Mouse (Mus musculus): ENCODE measurements around the gene Zfp940.

Zfp940 gene

DNA sequence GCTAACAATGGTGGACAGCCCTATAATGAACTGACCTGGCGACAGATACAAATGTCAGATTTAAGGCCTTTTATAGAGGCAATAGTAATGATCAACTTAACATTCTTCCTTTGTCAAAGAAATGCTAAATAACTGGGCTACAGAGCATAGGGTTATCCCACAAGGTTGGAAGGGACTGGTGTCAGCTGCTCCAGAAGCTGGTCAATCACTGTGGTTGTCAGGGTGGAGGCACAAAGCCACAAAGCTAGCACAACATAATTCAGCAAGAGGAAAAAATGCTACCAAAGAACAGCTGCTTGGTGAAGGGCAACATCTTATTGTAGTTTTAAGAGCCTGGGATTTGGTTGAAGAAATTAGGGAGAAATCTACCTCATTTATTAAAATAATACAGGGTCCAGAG, 41.2 kb downstream of the Zfp940 start:
- DNase-seq (ENCODE audit: low spot score in 2 of 2): no peak

DNA sequence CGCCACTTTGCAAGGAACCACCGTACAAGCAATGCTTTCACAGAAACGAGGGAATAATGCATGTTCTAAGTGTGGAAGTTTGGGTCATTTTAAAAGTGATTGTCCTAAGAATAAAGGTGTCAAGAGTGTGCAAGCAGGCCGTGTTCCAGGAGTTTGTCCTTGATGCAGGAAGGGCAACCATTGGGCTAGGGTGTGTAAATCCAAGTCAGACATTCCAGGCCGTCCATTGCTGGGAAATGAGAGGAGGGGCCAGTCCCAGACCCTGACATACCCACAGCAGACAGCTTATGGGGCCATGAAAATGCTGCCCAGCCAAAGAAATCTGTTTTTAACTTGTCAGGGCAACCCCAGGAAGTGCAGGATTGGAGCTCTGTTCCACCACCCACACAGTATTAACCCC, 46.4 kb downstream of the Zfp940 start:
- DNase-seq (ENCODE audit: low spot score in 2 of 2): no peak

DNA sequence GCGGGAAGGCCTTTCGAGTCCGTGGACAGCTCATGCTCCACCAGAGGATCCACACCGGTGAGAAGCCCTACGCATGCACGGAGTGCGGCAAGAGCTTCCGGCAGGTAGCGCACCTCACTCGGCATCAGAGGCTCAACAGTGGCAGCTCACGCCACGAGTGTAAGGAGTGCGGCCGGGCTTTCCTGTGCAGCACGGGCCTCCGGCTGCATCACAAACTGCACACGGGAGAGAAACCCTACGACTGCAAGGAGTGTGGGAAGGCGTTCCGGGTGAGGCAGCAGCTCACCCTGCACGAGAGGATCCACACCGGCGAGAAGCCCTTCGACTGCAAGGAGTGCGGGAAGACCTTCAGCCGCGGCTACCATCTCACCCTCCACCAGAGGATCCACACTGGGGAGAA, 60.6 kb downstream of the Zfp940 start:
- no peak for DNase-seq (ENCODE audit: low spot score in 2 of 2)

DNA sequence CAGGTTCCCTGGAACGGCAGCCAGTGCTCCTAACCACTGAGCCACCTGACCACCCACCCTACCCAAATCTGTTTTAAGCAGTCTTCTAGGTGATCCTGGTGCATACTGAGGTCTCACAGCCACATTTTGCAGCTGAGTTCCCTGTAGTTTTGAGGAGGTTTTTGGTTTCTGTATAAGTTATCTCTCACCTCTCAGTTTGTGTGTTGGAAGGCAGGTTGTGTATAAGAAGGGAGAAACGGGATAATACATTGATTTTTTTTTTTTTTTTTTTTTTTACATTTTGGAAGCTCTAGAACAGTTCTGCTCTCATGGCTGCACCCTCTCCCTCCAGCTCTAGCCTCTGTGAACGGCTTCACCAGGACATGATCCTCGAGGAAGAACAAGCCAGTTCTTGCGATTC, 67.6 kb downstream of the Zfp940 start:
- DNase-seq (ENCODE audit: low spot score in 2 of 2): no peak

DNA sequence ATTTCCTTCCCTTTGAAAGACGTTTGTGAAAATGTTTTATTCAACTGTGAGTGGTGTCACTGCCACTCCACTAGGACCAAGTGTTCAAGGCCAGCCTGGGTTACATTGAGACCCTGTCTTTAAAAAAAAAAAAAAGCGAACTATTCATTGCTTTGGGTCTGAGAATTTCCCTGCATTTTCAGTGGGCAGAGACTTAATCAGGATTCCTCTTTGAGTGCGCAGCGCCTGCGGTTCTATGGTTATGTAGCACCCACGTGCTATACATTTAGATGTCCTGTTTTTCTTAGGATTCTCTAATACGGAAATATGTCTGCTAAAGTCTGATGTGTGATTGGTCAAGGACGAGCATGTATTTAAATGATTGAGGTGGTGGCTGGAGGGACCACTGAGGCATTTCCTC, 68.4 kb downstream of the Zfp940 start:
- no peak for DNase-seq (ENCODE audit: low spot score in 2 of 2)

DNA sequence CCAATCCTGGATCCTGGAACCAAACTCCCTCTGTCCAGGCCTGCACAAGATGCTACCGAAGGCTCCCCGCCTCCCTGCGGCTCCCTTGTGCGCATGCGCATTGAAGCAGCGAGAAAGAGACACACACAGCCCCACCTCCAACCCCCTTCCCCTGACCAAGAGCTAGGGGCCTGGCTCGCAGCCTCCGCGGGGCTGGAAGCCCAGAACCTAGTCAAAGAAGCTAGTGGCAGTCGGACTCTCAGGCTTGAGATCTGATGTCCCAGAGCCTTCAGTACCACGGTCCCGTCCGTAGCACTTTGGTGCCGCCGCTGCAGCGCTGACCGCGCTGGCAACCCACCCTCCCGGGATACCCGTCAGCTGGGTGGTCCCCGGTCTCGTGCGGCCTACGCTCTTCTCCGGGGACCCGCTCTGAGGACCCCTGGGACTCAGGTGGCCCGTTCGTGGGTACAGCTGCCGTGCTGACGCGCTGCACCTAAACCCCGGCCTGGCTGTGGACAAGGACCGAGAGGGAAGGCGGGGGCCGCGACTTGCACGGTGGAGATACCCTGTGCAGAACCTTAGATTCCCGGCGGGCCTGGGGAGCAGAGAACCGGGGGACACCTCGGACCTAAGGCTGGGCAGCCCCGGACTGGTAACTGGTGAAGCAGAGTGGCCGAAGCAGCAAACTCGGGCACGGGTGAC, 69.5 kb downstream of the Zfp940 start, which contains the start of gene Zfp30:
Zfp30 (plus strand) TSS at position 128 of the 681 bp plus-strand sequence.
- DNase-seq (ENCODE audit: low spot score in 2 of 2): peak; percentile 82
